Mouse (Mus musculus) E14TG2a.4 (cell line): ENCODE results near the gene Nodal.

ENCODE experiments used
- CTCF ChIP-seq: conservative IDR thresholded peaks from 2 replicates; pipeline ENCODE4 v1.5.1; 2014; ENCODE audit warnings: low read length
- NANOG ChIP-seq: IDR thresholded peaks from 2 replicates; pipeline ENCODE4 v1.6.1; 2014; ENCODE audit warnings: borderline replicate concordance, low read length, mixed read lengths
- POU5F1 ChIP-seq: IDR thresholded peaks from 2 replicates; pipeline ENCODE4 v1.6.1; 2014; ENCODE audit warnings: low read length, borderline replicate concordance

DNA sequence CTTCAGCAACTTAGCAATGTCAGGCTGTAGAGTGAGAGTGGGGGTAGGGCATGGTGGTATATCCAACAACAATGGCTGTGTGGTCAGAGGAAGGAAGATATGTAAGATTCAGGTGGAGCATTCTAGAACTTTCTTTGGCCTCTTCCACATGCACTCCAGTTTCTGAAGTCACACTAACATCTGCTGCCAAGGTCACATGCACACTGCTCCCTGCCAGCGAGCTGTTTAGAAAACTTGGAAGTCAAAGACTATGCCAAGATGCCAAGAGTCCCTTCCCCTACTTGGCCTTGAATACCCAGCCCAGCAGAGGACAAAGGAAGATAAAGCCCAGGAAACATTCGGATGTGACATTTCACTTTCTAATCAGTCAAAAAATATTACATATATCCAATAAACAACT is 14.9 kb upstream of the Nodal start:
- no peak for TF ChIP-seq CTCF
- no peak for TF ChIP-seq NANOG
- no peak for TF ChIP-seq POU5F1
